Mouse (Mus musculus): ENCODE results near the gene 2310057N15Rik. TPM values are rescaled to one million over a fixed set of nuclear protein-coding genes. Genes with fewer than 3 reads are reported as not detected.
"Not testable (repeated sequence)": the region's sequence is repeated elsewhere in the genome, so short reads cannot be mapped to it uniquely, and the experiment has no call there.

The 2310057N15Rik gene
- not detected in 2 replicates for polyA plus RNA-seq (2014; fragmentation: Nextera tagmentation; extraction: Ambion mirVana)

- no peaks in the 10 kb centered on the region for H3K27me3 ChIP-seq (ENCODE audit: control insufficient read depth, insufficient read depth, low read length)
- H3K9me3 ChIP-seq (ENCODE audit: control insufficient read depth, low read length) = no peaks in the 10 kb centered on the region
- no peak within 1 kb of the TSS for H3K27ac ChIP-seq (ENCODE audit: low read depth, low read length)
- H3K4me1 ChIP-seq (ENCODE audit: control insufficient read depth, insufficient read depth, low read length) = no peaks in the 10 kb centered on the region
- no peak within 1 kb of the TSS for H3K4me3 ChIP-seq (ENCODE audit: low read length)
- no peak for ATAC-seq (ENCODE audit: low FRiP score, low TSS enrichment)
- no peak within 1 kb of the TSS for H3K4me2 ChIP-seq (replicated peaks; ENCODE audit: low read depth, low read length)
- no peak within 1 kb of the TSS for H3K9ac ChIP-seq (ENCODE audit: low read depth, low read length)
- no peaks in the 10 kb centered on the region for H3K36me3 ChIP-seq (ENCODE audit: control insufficient read depth, insufficient read depth, low read length)
- 94% methylated on average over 2 of the region's 2 CpGs for WGBS
Measured at GRCm38 (mm10) chr16:88774106-88774505, at the start of gene 2310057N15Rik. Gene 2310057N15Rik, minus strand, starts transcription at chr16:88774206.

DNA sequence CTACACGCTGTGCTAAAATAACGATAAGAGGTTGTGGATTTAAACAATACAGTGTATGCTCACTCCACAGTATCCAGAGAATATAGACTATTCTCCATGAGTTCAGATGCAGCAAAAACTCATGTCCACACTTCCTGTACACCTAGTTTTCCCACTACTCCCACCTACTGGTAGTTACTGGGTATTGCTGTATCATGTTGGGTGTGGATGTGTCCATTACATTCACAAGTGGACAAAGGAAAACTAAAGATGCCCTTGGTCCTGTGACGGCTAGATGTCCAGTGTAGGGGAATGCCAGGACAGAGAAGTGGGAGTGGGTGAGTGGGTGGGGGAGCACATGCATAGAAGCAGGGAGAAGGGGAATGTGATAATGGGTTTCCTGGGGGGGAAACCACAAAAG, 49.7 kb upstream of the 2310057N15Rik start:
- H3K4me2 ChIP-seq (replicated peaks; ENCODE audit: low read depth, low read length) = no peak overlapping the region
- H3K4me3 ChIP-seq (ENCODE audit: low read length) = no peak overlapping the region
- WGBS = 80% methylated on average over 3 of the region's 3 CpGs
- H3K27me3 ChIP-seq (ENCODE audit: control insufficient read depth, insufficient read depth, low read length) = no peaks in the 10 kb centered on the region
- H3K27ac ChIP-seq (ENCODE audit: low read depth, low read length) = no peak overlapping the region
- H3K4me1 ChIP-seq (ENCODE audit: control insufficient read depth, insufficient read depth, low read length) = no peaks in the 10 kb centered on the region
- no peaks in the 10 kb centered on the region for H3K9me3 ChIP-seq (ENCODE audit: control insufficient read depth, low read length)
- no peak overlapping the region for H3K9ac ChIP-seq (ENCODE audit: low read depth, low read length)
- no peak for ATAC-seq (ENCODE audit: low FRiP score, low TSS enrichment)
- H3K36me3 ChIP-seq (ENCODE audit: control insufficient read depth, insufficient read depth, low read length) = no peaks in the 10 kb centered on the region

- Histone ChIP-seq H3K4me1 (ENCODE audit: control insufficient read depth, insufficient read depth, low read length) (no peaks in the 10 kb centered on the region), H3K36me3 (ENCODE audit: control insufficient read depth, insufficient read depth, low read length) (no peaks in the 10 kb centered on the region), H3K27me3 (ENCODE audit: control insufficient read depth, insufficient read depth, low read length) (no peaks in the 10 kb centered on the region), H3K9ac (ENCODE audit: low read depth, low read length) (no peak within 1 kb of the TSS), H3K4me2 (replicated peaks; ENCODE audit: low read depth, low read length) (no peak within 1 kb of the TSS), H3K4me3 (ENCODE audit: low read length) (no peak within 1 kb of the TSS), H3K9me3 (ENCODE audit: control insufficient read depth, low read length) (no peaks in the 10 kb centered on the region), H3K27ac (ENCODE audit: low read depth, low read length) (no peak within 1 kb of the TSS)
- 79% methylated on average over 3 of the region's 3 CpGs for WGBS
- no peak for ATAC-seq (ENCODE audit: low FRiP score, low TSS enrichment)
Measured at GRCm38 (mm10) chr16:88820066-88820465, 46.1 kb upstream of the 2310057N15Rik start, which contains the start of gene Krtap15. Gene Krtap15, plus strand, starts transcription at chr16:88820215.

DNA sequence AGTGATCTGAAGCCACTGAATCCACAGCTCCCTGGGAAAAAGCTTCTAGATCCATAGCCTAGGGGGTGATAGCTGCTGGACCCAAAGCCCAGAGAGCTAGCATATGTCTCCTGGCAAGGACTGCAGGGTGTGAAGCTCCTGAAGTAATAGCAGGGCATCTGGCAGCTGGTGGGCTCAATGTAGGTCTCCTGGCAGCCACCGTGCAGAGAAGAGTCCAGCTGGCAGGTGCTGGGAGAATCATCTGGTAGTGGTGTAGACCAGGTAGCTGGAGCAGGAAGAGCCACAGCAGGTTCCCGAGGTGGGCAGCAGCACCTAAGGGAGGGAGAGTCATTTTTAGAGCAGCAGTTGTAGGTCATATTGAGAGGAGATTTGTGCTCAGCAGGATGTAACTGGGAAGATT, 37.8 kb upstream of the 2310057N15Rik start, which contains the start of gene Gm20741:
Gm20741 (minus strand) TSS at position 394 of the 400 bp plus-strand sequence.
- no peak within 1 kb of the TSS for H3K4me2 ChIP-seq (replicated peaks; ENCODE audit: low read depth, low read length)
- H3K9ac ChIP-seq (ENCODE audit: low read depth, low read length) = no peak within 1 kb of the TSS
- H3K4me3 ChIP-seq (ENCODE audit: low read length) = no peak within 1 kb of the TSS
- WGBS = 84% methylated on average over 2 of the region's 2 CpGs
- no peaks in the 10 kb centered on the region for H3K4me1 ChIP-seq (ENCODE audit: control insufficient read depth, insufficient read depth, low read length)
- H3K27me3 ChIP-seq (ENCODE audit: control insufficient read depth, insufficient read depth, low read length) = no peaks in the 10 kb centered on the region
- H3K36me3 ChIP-seq (ENCODE audit: control insufficient read depth, insufficient read depth, low read length) = no peaks in the 10 kb centered on the region
- H3K9me3 ChIP-seq (ENCODE audit: control insufficient read depth, low read length) = no peaks in the 10 kb centered on the region
- H3K27ac ChIP-seq (ENCODE audit: low read depth, low read length) = no peak within 1 kb of the TSS
- ATAC-seq (ENCODE audit: low FRiP score, low TSS enrichment) = no peak

GRCm38 (mm10) chr16:88786786-88787185, 12.8 kb upstream of the 2310057N15Rik start:
- H3K27me3 ChIP-seq (ENCODE audit: control insufficient read depth, insufficient read depth, low read length) = no peaks in the 10 kb centered on the region
- no peaks in the 10 kb centered on the region for H3K9me3 ChIP-seq (ENCODE audit: control insufficient read depth, low read length)
- no peak overlapping the region for H3K4me3 ChIP-seq (ENCODE audit: low read length)
- ATAC-seq (ENCODE audit: low FRiP score, low TSS enrichment) = no peak
- no peaks in the 10 kb centered on the region for H3K36me3 ChIP-seq (ENCODE audit: control insufficient read depth, insufficient read depth, low read length)
- 95% methylated on average over 2 of the region's 2 CpGs for WGBS
- H3K4me1 ChIP-seq (ENCODE audit: control insufficient read depth, insufficient read depth, low read length) = no peaks in the 10 kb centered on the region
- H3K9ac ChIP-seq (ENCODE audit: low read depth, low read length) = no peak overlapping the region
- H3K4me2 ChIP-seq (replicated peaks; ENCODE audit: low read depth, low read length) = no peak overlapping the region
- H3K27ac ChIP-seq (ENCODE audit: low read depth, low read length) = no peak overlapping the region

DNA sequence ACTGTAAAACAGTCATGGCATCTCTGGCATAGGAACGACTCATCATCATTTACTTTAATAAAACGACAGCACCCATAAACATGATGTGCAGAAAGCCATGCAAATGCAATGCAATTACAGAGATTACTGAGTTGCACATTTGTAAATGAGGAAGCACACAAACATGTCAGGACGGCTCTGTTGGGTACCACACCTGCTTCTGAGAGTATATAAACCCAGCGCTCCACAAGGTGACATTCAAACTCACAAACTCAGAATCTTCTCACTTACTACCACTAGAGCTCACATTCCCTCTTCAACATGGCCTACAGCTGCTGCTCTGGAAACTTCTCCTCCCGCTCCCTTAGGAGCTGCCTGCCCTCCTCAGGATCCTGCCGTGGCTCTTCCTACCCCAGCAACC, 3.6 kb upstream of the 2310057N15Rik start, which contains the start of gene Gm5965:
Gm5965 (plus strand) TSS at position 301 of the 400 bp plus-strand sequence.
- H3K36me3 ChIP-seq (ENCODE audit: control insufficient read depth, insufficient read depth, low read length) = no peaks in the 10 kb centered on the region
- no peaks in the 10 kb centered on the region for H3K4me1 ChIP-seq (ENCODE audit: control insufficient read depth, insufficient read depth, low read length)
- no peak within 1 kb of the TSS for H3K9ac ChIP-seq (ENCODE audit: low read depth, low read length)
- no peaks in the 10 kb centered on the region for H3K27me3 ChIP-seq (ENCODE audit: control insufficient read depth, insufficient read depth, low read length)
- 91% methylated on average over 5 of the region's 6 CpGs for WGBS
- no peak for ATAC-seq (ENCODE audit: low FRiP score, low TSS enrichment)
- no peak within 1 kb of the TSS for H3K4me3 ChIP-seq (ENCODE audit: low read length)
- H3K27ac ChIP-seq (ENCODE audit: low read depth, low read length) = no peak within 1 kb of the TSS
- no peak within 1 kb of the TSS for H3K4me2 ChIP-seq (replicated peaks; ENCODE audit: low read depth, low read length)
- no peaks in the 10 kb centered on the region for H3K9me3 ChIP-seq (ENCODE audit: control insufficient read depth, low read length)

DNA sequence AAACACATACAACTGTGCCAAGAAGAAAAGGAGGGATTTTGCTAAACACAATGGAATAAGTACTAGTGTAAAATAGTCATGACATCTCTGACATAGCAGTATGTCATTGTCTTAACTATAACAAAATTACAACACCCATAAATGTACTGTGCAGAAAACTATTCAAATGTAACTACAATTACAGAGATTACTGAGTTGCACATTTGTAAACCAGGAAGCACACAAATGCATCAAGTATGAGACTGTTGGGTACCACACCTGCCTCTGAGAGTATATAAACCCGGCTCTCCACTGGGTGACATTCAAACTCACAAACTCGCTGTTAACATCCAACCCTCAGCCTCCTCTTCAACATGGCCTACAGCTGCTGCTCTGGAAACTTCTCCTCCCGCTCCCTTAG, 15.5 kb downstream of the 2310057N15Rik start, which contains the start of gene 2310034C09Rik:
2310034C09Rik (plus strand) TSS at position 301 of the 400 bp plus-strand sequence.
- ATAC-seq (ENCODE audit: low FRiP score, low TSS enrichment); H3K4me3 ChIP-seq (ENCODE audit: low read length); H3K27me3 ChIP-seq (ENCODE audit: control insufficient read depth, insufficient read depth, low read length); H3K27ac ChIP-seq (ENCODE audit: low read depth, low read length); H3K9me3 ChIP-seq (ENCODE audit: control insufficient read depth, low read length); H3K9ac ChIP-seq (ENCODE audit: low read depth, low read length); H3K4me2 ChIP-seq (replicated peaks; ENCODE audit: low read depth, low read length); H3K36me3 ChIP-seq (ENCODE audit: control insufficient read depth, insufficient read depth, low read length); H3K4me1 ChIP-seq (ENCODE audit: control insufficient read depth, insufficient read depth, low read length): not testable (repeated sequence)
- WGBS = 84% methylated on average over 2 of the region's 3 CpGs

GRCm38 (mm10) chr16:88751535-88751934, 22.5 kb downstream of the 2310057N15Rik start, which contains the start of gene Krtap13:
Gene Krtap13, minus strand, starts transcription at chr16:88751635.
- not testable (repeated sequence) for H3K9me3 ChIP-seq (ENCODE audit: control insufficient read depth, low read length); H3K36me3 ChIP-seq (ENCODE audit: control insufficient read depth, insufficient read depth, low read length); H3K4me3 ChIP-seq (ENCODE audit: low read length); H3K9ac ChIP-seq (ENCODE audit: low read depth, low read length); H3K4me1 ChIP-seq (ENCODE audit: control insufficient read depth, insufficient read depth, low read length); H3K27me3 ChIP-seq (ENCODE audit: control insufficient read depth, insufficient read depth, low read length); H3K4me2 ChIP-seq (replicated peaks; ENCODE audit: low read depth, low read length); ATAC-seq (ENCODE audit: low FRiP score, low TSS enrichment); H3K27ac ChIP-seq (ENCODE audit: low read depth, low read length)
- 87% methylated on average over 3 of the region's 3 CpGs for WGBS

- no peaks in the 10 kb centered on the region for H3K4me1 ChIP-seq (ENCODE audit: control insufficient read depth, insufficient read depth, low read length)
- H3K4me3 ChIP-seq (ENCODE audit: low read length) = no peak overlapping the region
- H3K27me3 ChIP-seq (ENCODE audit: control insufficient read depth, insufficient read depth, low read length) = no peaks in the 10 kb centered on the region
- H3K4me2 ChIP-seq (replicated peaks; ENCODE audit: low read depth, low read length) = no peak overlapping the region
- H3K27ac ChIP-seq (ENCODE audit: low read depth, low read length) = no peak overlapping the region
- ATAC-seq (ENCODE audit: low FRiP score, low TSS enrichment) = no peak
- no peaks in the 10 kb centered on the region for H3K9me3 ChIP-seq (ENCODE audit: control insufficient read depth, low read length)
- 53% methylated on average over 4 of the region's 4 CpGs for WGBS
- H3K36me3 ChIP-seq (ENCODE audit: control insufficient read depth, insufficient read depth, low read length) = no peaks in the 10 kb centered on the region
- no peak overlapping the region for H3K9ac ChIP-seq (ENCODE audit: low read depth, low read length)
Measured at GRCm38 (mm10) chr16:88747943-88748342, 26.1 kb downstream of the 2310057N15Rik start.
